Mouse (Mus musculus): ENCODE results near the gene Tmtc4.

Gene Tmtc4

GRCm38 (mm10) chr14:122974854-122975570, 8.8 kb downstream of the Tmtc4 start:
- no peak for DNase-seq (ENCODE audit: low read depth, low spot score)

DNA sequence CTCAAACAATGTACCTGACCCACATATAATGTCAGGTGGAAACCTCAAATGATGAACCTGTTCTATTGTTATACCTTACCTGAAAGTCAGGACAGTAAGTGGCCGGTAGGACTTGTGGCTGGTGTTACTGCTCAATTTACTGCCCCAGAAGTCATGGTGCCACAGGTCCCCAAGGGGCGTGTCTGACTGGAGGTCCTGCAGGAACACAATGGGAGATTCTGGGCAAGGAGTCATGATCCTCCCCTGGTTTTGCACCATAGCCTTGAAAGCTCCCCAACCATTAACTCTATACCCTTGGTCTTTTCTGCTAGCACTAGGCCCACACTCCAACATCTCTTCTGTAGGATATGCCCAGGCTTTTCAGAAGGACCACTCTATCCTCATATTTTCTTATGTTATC, 10.7 kb downstream of the Tmtc4 start:
- DNase-seq (ENCODE audit: low read depth, low spot score), result no peak

GRCm38 (mm10) chr14:122968049-122968448, 15.8 kb downstream of the Tmtc4 start:
- no peak for DNase-seq (ENCODE audit: low read depth, low spot score)

- no peak for DNase-seq (ENCODE audit: low read depth, low spot score)
These were observed 25.9 kb downstream of the Tmtc4 start for GRCm38 (mm10) chr14:122957941-122958340.

GRCm38 (mm10) chr14:122953331-122953730, 30.5 kb downstream of the Tmtc4 start:
- DNase-seq (ENCODE audit: low read depth, low spot score), result peak; percentile 60

DNA sequence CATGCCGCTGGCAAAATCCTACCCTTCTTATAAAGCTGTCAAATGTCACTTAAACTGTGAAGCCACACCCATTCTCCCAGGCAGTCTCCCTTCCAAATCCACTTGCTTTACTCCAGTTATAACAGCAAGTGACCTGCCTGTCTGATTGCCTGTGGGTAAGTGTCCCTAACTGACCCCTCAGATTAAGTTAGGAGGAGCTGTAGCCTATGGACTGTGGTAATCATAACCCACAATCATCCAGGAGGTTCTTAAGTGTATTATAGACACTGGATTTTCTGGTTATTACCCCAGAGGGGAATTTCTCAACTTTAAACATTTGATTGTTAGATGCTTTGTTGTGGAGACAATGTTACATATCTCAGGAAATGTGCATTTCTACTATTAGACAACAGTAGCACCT, 31.3 kb downstream of the Tmtc4 start:
- DNase-seq (ENCODE audit: low read depth, low spot score), result no peak

- DNase-seq (ENCODE audit: low read depth, low spot score), result no peak
These were observed 32.0 kb downstream of the Tmtc4 start for GRCm38 (mm10) chr14:122951676-122952445.

GRCm38 (mm10) chr14:122950915-122951314, 32.9 kb downstream of the Tmtc4 start:
- peak; percentile 32 for DNase-seq (ENCODE audit: low read depth, low spot score)

GRCm38 (mm10) chr14:122943475-122943853, 40.4 kb downstream of the Tmtc4 start:
- no peak for DNase-seq (ENCODE audit: low read depth, low spot score)

DNA sequence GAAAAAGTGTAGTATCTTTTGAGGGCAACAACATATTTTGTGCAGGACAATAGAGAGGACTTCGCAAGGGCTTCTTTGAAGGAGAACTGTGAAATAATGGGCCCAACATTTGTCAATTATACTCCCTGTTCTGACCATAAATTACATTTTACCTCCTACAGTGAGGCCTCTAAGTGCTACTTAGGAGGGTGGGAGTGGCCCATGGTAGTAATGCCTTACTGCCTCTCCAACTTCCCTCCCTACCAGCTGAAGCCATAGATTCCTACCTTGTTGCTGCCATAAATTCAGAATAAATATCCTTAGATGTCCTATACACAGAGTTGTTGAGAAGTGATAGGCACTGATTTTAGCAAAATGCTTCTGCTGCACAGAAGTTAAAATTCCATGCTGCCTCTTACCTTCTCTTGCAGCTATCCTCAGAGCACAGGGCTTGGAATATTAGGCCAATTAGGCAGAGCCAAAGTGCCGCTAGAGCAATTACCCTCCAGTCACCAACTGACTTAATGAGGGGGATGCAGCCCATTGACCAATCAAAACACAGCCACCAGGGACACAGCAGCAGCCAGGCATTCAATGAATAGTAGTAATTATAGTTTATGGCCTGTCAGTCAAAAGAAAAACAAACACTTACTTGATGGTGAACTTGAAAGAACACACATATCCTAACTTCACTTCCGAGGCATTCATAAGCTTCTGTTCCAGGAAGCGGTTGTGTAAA, 40.9 kb downstream of the Tmtc4 start:
- no peak for DNase-seq (ENCODE audit: low read depth, low spot score)

- no peak for DNase-seq (ENCODE audit: low read depth, low spot score)
These were observed 47.4 kb downstream of the Tmtc4 start for GRCm38 (mm10) chr14:122936460-122936859.

- DNase-seq (ENCODE audit: low read depth, low spot score), result no peak
These were observed 63.8 kb downstream of the Tmtc4 start for GRCm38 (mm10) chr14:122920011-122920410.

DNA sequence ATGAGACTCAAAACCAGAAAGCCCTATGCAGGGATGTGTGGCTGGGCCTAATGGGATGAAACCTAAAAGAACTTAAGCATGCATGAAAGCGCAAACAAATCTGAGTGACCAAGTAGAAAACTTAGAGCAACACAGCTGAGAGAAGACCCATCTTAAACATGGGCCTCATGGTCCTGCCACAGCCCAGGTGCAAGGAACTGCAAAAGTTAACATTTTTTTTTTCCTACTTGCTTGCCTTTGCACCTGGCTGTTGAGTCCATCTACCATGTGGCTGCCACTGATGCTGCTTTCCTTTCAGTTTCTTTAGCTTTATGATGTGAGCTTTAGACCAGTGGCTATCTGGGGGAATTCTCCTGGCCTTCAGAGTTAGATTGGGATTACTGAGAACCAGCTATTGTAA, 66.2 kb downstream of the Tmtc4 start:
- DNase-seq (ENCODE audit: low read depth, low spot score), result peak; percentile 73

DNA sequence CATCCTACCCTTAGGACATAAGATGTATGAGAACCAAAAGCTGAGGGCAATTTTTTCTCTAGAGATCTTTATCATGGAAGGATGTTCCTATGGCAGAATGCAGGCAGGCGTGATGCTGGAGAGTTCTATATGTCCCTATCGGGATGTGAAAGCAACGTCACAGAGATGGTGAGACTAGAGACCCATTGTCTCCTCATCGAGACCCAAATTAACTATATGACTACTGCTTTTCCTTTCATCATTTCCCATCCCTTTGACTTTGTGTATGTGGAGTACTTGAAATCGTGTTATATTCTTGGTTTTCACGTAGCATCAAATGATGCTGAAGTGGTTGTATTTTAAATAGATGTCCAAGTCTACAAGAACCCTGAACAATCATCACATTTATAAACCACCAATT, 70.2 kb downstream of the Tmtc4 start, which contains the start of gene Ggact:
TSS of gene Ggact (minus strand) at position 101 of the 400 bp plus-strand sequence.
- no peak for DNase-seq (ENCODE audit: low read depth, low spot score)

GRCm38 (mm10) chr14:122912812-122913498, 70.9 kb downstream of the Tmtc4 start:
- DNase-seq (ENCODE audit: low read depth, low spot score), result peak; percentile 93

- peak; percentile 58 for DNase-seq (ENCODE audit: low read depth, low spot score)
These were observed 71.7 kb downstream of the Tmtc4 start for GRCm38 (mm10) chr14:122912137-122912536.

- no peak for DNase-seq (ENCODE audit: low read depth, low spot score)
These were observed 72.6 kb downstream of the Tmtc4 start for GRCm38 (mm10) chr14:122911265-122911664.

DNA sequence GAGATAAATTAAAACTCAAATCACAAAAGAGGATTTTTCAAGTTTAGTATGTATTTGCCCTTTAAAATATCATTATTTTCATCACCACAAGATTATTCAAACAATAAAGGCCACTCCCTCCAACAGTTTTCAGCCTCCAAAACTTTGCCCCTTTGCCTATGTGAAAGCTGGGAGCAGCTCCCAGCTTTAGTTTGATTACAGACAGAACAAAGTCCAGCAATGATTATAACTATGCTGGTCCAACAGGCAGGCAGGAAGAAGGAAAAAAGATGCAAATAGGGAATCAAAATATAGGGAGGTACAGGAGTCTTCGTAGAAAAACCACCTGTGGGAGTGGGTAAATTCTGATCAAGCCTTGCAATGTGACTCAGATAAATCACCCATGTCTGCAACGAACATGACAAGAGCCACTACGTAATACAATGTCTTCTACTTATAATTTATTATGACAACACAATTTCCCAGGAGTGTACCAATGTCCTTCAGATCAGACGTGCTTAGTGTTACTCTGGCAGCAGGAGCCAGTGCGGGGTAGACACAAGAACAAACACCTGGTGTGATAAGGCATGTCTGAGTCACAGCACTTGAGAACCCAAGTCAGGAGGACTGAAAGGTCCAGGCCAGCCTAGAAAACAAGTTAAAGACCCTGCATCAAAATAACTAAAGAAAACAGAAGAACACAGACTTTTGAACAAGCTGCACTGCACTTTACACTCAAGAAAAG, 74.3 kb downstream of the Tmtc4 start:
- no peak for DNase-seq (ENCODE audit: low read depth, low spot score)

- no peak for DNase-seq (ENCODE audit: low read depth, low spot score)
These were observed 75.8 kb downstream of the Tmtc4 start for GRCm38 (mm10) chr14:122908075-122908474.

GRCm38 (mm10) chr14:122905007-122905406, 78.8 kb downstream of the Tmtc4 start:
- no peak for DNase-seq (ENCODE audit: low read depth, low spot score)

- no peak for DNase-seq (ENCODE audit: low read depth, low spot score)
These were observed 79.9 kb downstream of the Tmtc4 start for GRCm38 (mm10) chr14:122903923-122904351.

Data from A20 (cell line).